Comparison of ENCODE assay signal across 19 mouse cellular contexts in genomic region chr10:78402301-78402922, GRCm38 (mm10).
"Had no signal": no experiment of that assay in that cellular context is flagged by ENCODE, and none has a peak within 500 bp of the region (broad histone marks: within the 10 kb centered on the region; RNA-seq: fewer than 3 reads in every experiment).

No protein-coding gene starts in this region.

- H3K27me3 ChIP-seq: limb, embryonic 12.5 days; neural tube, embryonic 13.5 days had no signal

- ATAC-seq: lung, postnatal 0 days had no signal

- H3K27ac ChIP-seq: kidney, postnatal 0 days; limb, embryonic 12.5 days; liver, embryonic 14.5 days; midbrain, embryonic 10.5 days; neural tube, embryonic 13.5 days had no signal

- H3K4me3 ChIP-seq: limb, embryonic 12.5 days; midbrain, embryonic 10.5 days; neural tube, embryonic 13.5 days had no signal

- DNase-seq: kidney, adult 11 months; kidney, adult 9 months; kidney, postnatal 36 days; layer of hippocampus, adult 9-11 months; layer of hippocampus, postnatal 36 days; liver; lung, adult 2 months; lung, postnatal 36 days; midbrain, embryonic 14.5 days; retina, postnatal 1 day; right cerebral cortex, postnatal 4 days; spleen, adult 18-20 months; thymus, postnatal 25 days had no signal
